Mouse (Mus musculus): ENCODE measurements around the gene Rab26.

- TF ChIP-seq BHLHE40 (IDR thresholded peaks at IDR 0.05; ENCODE audit: low read depth, low read length) (no peak), MYC (IDR thresholded peaks at IDR 0.05; ENCODE audit: low read depth, low read length) (no peak)
Observed at GRCm38 (mm10) chr17:24528560-24528918, 5.5 kb downstream of the Rab26 start.
